Mouse (Mus musculus): ENCODE results near the gene Vps16.

DNA sequence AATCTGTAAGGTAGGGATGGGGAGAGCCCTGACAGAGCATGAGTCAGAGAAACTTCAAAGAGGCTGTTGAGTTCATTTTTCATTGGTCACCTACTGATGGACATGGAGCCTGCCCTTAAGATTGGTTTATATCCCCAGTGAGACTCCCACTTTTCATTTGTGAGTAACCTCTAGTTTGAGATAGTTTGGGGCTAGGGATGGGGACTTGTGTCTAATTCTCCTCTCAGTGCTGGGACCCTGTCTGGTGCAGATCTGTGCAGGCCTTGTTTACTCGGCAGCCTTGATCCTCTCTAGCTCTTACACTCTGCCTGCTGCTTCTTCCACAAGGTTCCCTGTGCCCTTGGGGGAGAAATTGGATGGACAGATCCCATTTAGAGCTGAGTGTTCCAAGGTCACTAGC, 60.1 kb downstream of the Vps16 start:
- TF ChIP-seq CTCF (IDR thresholded peaks at IDR 0.05; ENCODE audit: extremely low read depth, insufficient read depth, low read length) = no peak
- no peak for TF ChIP-seq POLR2A (IDR thresholded peaks at IDR 0.05; ENCODE audit: extremely low read depth, insufficient read depth, low read length)

All from cortical plate, adult 2 months (tissue).